Mouse (Mus musculus) kidney, postnatal 36 days (tissue): ENCODE measurements around the gene Trir.
A peak's percentile ranks its signal among the peaks of the same experiment; 100 is the strongest.

Source experiments
- DNase-seq, 2 experiments: peaks; one replicate each; pipeline ENCODE4 v3.0.0; 2021 to 2022; ENCODE audit warnings: mixed read lengths in 2 of 2

The Trir gene

DNA sequence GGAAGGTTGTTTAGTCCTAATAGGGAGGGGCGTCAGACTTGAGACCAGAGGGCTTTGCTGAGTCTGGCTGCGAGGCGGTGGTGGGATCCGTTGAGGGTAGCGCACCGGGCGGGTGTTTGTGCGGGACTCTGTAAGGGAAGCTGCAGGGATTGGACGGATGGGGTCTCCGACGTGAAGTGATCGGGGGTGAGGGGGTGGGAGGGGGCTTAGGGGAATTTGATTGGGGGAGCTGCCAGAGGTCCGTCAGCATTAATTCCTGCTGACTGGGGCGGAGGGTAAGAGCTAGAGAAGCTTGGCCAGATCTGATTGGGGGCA, 10.7 kb downstream of the Trir start:
- DNase-seq, result no peak

DNA sequence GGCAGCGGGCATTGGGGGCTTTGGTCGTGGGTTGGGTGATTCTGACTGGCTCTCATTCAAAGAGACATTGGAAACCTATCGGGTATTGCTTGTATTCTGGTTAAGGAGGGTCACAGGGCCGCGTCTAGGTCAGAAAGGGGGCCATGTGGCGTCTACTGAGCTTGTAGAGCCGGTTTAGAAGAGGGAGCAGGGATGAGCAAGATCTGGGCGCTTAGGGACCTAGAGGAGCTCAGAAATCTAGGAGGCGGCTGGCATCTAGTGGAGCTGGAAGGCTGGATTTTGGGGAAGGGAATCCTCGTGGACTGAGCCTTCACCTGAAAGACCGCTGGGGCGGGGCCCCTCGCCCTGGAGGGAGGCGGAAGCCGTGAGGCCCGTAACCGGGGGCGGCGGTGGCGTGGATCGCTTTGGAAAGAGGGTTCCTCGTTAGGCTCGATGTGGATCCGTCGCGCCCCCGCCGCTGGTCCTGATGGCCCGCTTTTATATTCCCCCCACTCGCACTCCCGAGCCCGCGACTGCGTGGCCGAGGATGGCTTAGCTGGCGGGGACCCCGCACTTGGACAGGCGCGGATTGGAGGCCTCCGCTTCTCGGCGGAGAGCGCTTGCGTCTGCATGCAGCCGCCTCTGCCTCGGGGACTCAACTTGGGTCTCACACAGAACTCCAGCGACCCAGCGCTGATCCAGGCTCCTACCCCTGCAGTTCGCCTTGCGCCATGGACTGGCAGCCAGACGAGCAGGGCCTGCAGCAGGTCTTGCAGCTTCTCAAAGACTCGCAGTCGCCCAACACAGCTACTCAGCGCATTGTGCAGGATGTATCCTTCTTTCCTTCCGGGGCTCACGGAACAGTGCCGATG, 11.3 kb downstream of the Trir start:
- peak in 1 of 2 experiments; percentile 60 for DNase-seq

DNA sequence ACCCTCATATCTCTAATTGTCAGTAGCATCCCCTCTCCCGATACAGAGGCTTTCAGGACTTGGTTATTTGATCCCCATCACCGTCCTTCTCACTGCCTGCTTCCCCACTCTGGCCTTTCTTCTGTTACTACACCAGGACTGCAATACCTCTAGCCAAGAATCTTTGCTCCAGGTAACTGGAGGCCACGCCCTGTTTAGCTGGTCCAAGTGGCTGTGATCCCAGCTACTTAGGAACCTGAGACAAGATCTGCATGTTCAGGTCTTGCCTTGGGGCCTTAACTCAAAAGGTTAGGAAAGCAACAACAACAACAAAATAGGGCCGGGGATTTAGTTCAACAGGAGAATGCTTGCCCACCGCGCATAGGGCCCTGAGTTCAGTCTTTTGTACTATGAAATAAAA, 17.0 kb downstream of the Trir start:
- no peak for DNase-seq

DNA sequence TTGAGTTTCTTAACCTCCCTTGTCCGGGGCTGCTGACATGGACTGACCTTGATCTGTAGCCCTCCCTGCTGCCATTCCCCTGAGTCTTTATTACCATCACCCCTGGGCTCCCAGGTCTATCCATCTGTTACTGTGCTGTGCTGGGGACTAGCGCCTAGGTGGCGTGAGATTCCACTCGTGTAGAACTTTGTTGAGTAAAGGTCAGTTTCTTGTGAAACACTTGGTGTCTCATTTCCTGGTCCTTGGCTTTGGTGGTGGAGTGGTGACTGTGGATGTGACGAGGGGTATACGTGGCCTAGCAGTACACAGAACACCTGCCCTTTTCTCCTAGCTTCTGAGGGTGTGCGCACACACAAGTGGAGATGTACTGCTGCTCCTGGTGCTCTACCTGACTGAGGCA, 30.7 kb downstream of the Trir start:
- DNase-seq, result no peak

DNA sequence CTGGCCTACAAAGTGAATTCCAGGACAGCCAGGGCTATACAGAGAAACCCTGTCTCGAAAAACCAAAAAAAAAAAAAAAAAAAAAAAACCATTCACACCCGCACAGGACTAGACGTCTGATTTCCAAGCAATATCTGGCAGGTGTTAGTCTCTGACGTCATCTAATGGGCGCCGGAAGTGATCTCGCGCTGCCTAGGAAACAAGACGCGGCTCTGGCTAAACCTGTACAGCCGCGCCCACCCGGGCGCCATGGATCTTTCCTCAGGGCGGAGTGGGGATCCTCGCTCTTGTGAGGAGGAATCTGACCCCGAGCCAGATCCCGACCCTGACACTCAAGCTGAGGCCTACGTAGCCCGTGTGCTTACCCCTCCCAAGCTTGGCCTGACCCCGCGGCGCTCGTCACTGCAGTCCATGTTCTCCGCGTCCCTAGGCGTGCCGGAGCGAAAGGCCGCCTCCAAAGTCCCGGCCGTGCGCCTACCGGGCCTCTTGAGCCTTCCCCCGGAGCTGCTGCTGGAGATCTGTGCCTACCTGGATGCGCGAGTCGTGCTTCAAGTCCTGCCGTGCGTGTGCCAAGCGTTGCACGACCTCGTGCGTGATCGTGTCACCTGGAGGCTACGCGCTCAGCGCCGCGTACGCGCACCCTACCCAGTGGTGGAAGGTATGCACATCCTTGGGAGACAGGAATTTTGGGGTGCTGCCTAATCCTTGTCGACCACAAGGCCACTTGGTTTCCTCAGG, 33.4 kb downstream of the Trir start, which contains the start of gene Fbxw9:
Gene Fbxw9 (plus strand): TSS at position 177 of the 738 bp plus-strand sequence.
- peak; percentile 95 for DNase-seq

DNA sequence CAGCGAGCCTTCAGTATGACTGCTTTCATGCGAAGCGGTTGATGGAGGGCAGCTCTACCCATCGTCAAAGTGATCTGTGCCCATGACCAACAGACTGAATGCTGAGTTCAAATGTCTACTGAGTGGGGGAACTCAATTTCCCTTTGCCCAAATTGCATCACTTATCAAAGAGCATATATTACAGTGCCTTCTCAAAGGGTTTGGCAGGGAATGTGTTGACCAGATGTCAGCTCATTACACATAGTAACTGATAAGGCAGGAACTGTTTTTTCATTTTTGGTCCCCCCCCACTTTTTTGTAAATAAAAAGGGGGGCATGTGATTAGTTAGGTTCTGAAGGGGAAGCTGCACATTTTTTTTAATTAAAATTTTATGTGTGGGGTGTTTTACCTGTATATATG, 36.0 kb downstream of the Trir start:
- no peak for DNase-seq

DNA sequence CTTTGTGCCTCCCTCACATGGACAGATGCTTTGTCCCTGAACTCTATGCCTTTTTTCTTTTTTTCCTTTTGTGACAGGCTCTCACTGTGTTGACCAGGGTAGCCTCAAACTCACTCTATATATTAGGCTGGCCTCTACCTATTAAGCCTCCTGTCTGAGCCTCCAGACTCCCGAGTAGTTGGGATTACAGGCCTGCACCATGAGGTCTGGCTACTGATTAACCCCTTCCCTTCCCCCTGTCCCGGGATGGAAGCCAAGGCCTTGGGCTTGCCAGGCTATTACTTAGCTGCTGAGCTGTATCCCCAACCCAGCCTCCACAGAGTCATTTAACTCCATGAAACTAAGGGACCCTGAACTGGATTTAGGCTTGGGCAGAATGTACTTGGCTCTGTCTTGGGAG, 38.6 kb downstream of the Trir start:
- peak; percentile 89 to 93 for DNase-seq

DNA sequence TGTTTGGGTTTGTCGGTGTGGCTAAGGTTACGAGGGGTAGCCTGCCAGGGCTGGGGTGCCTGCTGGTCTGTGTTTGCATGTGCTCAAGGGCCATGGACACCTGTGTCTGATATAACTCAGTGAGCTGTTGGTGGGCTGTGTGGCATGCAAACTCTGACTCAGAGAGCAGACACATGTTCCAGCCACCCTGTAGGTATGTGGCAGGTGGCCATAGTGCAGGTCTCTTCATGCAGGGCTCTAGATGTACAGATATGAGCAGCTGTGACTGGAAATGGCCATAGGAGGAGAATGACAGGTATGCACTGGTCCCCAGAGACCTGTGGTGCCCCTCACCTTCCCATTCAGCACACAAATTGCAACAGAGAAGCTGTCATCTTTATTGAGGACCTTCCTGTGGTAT, 40.5 kb downstream of the Trir start:
- no peak for DNase-seq

DNA sequence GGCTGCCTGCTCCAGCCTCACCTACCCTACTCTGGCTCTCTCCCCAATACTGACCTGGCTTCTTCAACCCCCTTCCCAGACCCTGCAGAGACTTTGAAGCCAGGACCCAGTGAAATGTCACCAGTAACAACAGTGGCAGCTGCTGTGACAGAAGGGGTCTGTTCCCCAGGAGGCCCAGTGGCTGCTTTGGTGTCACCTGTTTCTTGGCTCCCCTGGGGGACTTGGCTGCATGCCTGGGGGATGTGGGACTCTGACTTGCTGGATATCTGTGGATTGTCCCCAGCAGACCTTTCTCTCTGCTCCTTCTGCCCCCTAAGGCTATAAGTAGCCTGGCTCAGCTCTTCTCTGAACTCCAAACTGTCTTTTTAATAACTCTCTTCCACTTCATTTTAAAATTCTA, 41.4 kb downstream of the Trir start, which contains the start of gene Gm5741:
Gene Gm5741 (minus strand): TSS at position 1 of the 400 bp plus-strand sequence.
- DNase-seq, result no peak

DNA sequence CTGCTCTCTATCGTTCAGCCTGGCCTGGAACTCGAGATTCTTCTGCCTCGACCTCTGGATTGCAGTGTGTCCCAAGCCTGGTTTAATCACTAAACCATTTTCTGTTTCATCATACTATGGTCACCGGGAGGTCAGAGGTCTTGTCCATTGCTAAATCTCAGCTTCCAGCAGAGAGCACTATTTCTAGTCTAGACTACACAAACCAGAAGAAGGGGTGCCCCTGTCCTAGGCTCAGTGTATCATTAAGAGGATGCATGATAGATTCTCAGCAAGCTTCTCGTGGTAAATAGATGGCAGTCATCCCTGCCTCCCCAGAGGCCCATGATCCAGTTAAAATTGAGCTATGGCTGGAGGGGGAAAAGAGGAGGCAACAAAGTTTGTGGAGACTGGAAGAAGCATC, 44.4 kb downstream of the Trir start:
- DNase-seq, result peak; percentile 49 to 72

DNA sequence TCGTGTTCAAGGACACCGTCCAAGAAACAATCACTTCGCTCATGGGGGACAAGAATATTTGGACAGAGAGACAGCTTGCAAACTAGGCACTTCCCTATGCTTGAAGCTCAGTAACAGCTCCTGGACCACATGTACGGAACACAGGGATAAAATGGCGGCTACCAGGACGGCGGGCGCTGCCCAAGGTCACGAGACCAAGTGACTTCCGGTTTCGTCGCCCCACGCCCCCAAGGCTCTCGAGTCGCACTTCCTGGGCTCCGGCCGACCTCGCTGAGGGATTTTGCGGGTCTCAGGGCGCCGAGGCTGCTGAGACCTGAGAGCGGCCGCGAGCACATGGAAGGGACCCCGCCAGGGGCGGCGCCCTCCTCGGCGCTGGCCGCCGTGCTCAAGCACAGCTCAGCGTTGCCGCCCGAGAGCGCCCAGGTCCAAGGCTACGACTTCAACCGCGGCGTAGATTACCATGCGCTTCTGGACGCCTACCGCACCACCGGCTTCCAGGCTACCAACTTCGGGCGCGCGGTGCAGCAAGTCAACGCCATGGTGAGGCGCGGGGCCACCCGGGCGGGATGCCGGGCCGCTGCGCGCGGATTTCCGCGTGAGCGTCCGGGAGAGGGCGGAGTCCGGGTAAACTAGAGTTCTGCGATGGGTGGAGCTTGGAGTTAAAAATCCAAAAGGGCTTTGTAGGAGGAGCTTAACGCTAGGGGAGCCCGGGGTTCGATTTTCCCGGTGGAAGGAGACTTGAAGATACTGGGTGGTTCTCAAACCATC, 45.1 kb downstream of the Trir start, which contains the start of gene Dhps:
Gene Dhps (plus strand): TSS at position 244 of the 768 bp plus-strand sequence.
- DNase-seq, result peak; percentile 95

DNA sequence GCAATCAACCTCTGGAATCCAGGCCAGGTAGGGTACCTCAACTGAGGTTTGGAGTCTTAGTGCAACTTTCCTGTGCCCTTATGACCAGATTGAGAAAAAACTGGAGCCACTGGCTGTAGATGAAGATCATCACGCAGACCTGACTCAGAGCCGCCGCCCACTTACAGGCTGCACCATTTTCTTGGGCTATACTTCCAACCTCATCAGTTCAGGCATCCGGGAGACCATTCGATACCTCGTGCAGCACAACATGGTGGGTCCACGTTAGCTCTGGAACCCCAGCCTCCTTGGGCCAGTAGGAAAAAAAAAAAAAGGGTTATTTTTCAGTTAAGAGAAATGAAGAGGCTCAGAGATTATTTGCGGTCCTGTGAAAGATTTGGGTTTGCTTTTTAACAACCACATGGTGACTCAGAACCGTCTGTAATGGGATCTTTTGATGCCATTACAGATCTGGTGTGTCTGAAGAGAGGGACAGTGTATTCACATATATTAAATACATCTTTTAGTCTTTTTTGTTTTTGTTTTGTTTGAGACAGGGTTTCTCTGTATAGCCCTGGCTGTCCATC, 45.8 kb downstream of the Trir start:
- DNase-seq, result no peak

DNA sequence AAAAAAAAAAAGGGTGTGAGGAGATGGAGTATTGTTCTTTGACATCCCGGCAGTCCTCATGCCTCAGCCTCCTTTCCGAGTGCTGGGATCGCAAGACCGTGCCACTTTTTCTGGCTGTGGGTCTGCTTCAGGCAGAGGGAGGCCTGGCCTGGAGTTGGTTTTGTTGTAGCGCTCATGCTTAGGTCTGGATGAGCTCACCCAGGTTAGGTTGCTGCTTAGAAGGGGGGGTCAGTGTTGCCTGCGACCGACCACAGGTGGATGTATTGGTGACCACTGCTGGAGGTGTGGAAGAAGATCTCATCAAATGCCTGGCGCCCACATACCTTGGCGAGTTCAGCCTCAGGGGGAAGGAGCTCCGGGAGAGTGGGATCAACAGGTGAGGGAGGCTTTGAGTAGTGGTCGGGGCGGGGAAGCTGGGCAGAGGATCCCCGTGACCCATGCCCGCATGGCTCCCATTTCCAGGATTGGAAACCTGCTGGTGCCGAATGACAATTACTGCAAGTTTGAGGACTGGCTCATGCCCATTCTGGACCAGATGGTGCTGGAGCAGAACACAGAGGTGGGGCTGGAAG, 46.5 kb downstream of the Trir start:
- no peak for DNase-seq

DNA sequence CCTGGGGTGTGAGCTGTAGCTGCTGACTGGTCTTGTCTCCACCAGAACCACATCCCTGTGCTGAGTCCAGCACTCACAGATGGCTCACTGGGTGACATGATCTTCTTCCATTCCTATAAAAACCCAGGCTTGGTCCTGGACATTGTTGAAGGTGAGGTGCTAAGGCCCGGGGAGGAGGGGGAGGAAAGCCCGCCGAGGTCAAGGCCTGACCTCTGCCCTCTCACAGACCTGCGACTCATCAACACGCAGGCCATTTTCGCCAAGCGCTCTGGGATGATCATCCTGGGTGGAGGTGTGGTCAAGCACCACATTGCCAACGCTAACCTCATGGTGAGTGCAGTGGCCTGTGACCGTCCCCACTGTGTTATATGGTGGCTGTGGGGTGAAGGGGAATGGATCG, 47.5 kb downstream of the Trir start:
- no peak for DNase-seq

DNA sequence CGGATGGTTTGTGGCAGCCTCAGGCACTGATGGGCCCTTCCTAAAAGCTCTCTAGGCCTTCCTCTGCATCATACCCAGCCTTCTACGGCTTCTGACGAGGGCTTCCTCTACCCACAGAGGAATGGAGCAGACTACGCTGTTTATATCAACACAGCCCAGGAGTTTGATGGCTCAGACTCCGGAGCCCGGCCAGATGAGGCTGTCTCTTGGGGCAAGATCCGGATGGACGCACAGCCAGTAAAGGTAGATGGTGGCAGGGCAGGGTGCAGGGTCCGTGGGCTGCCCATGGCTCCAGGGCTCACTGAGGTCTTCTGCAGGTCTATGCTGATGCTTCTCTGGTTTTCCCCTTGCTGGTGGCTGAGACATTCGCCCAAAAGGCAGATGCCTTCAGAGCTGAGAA, 48.0 kb downstream of the Trir start:
- DNase-seq, result no peak

DNA sequence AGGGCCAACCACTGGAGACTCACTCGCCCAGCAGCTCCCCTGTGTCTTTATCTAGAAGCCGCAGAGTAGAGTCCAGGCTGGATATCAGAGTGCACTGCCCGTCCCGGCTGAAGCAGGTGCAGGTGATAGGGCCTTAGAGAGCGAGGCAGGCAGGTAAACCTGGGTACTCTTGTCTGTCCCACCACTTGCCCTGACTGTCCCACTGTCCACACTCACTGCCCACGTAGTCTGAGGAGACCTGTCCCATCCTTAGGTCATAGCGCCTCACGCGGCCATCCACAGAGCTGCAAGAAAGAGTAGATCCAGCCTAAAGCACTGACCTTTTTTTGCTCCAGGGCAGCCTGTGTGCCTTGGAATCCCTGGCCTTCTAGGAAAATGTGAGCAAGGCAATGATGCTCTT, 49.4 kb downstream of the Trir start:
- peak; percentile 51 to 83 for DNase-seq

DNA sequence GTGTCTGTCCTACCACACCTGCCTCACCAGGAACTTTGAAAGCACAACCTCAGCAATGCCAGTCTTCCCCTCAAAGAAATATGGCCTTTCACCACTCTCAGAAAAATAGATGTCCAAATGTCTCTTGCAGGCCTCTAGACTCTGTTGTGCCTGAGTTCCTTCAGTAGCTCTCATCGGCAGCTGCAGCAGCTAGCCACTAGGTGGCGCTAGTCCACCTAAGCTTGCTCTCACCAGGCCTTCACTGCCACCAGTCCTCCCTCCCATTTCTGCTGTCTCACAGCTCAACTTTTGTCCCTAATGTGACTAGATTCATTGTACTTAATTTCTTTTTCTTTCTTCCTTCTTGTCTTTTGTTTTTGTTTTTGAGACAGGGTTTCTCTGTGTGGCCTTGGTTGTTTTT, 50.4 kb downstream of the Trir start:
- peak; percentile 83 to 84 for DNase-seq
